Mouse (Mus musculus) C2C12 (cell line): Measurements from ENCODE around the gene Hcrtr2.

Experiments used
- CEBPB ChIP-seq: IDR thresholded peaks from one replicate; pipeline ENCODE4 v1.6.1; 2011; ENCODE audit warnings: low read depth, mild to moderate bottlenecking, control low read depth, moderate library complexity
- CTCF ChIP-seq: IDR thresholded peaks from one replicate; pipeline ENCODE4 v1.5.1; 2011; ENCODE audit not compliant: control insufficient read depth, insufficient read depth, insufficient read length
- MAX ChIP-seq: IDR thresholded peaks from one replicate; pipeline ENCODE4 v1.6.1; 2011; ENCODE audit warnings: mild to moderate bottlenecking, control low read depth

DNA sequence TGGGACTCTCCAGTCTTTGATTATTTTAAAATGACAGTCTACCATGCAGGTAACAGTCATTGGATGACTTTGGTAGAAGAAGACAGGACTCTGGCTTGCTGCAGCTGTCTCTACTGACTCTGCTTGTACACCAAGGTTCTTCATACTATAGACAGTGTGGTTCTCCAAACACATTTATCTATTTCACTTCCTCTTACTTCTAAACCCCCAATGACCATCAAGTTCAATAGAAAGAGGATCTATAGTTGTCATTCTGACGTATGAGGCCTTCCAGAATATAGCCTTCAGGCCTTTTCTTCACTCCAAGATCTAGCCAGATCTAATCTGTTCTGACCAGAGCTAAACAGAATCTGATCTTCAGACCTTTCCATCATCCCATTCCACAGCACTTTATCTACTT, 23.6 kb upstream of the Hcrtr2 start:
- TF ChIP-seq CTCF = no peak
- TF ChIP-seq MAX = no peak
- TF ChIP-seq CEBPB = no peak
